16 mouse cellular contexts compared by ENCODE assay signal in the genomic region with DNA sequence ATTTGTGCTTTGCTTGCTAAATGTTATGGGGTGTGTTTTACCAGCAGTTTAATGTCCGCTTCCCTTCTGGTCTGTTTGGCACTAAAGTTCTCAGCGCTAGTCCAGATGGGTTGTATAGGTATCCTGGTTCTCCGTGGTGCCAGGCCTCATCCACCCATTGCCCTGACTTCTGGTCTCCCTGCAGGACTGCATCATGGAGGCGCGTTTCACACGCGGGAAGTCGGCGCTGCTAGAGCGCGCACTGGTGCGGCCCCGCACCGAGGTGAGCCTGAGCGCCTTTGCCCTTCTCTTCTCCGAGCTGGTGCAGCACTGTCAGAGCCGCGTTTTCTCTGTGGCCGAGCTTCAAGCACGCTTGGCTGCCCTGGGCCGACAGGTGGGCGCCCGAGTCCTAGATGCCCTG. TPM values are rescaled to one million over a fixed set of nuclear protein-coding genes. Genes with fewer than 3 reads are reported as not detected.
"Had no signal": no experiment of that assay in that cellular context is flagged by ENCODE, and none has a peak within 500 bp of the region (broad histone marks: within the 10 kb centered on the region; RNA-seq: fewer than 3 reads in every experiment).

No protein-coding gene starts in this region.

- DNase-seq: kidney, postnatal 10 days; kidney, postnatal 36 days; layer of hippocampus, postnatal 36 days; liver, embryonic 13.5 days; lung, embryonic 14.5 days; retina, postnatal 1 day; thymus, adult 18-20 months; thymus, postnatal 36 days had no signal

- ATAC-seq: lung, postnatal 0 days; midbrain, embryonic 15.5 days had no signal

RNA-seq across cellular contexts. Expression of gene Fcor, which starts 6.7 kb away (rescaled TPM):
- total RNA-seq: neutrophil, adult 5-6 weeks had no signal

RNA-seq across cellular contexts. Expression of gene Fcer2a, which starts 15.1 kb away (rescaled TPM):
- total RNA-seq: layer of hippocampus, adult 8-10 months; layer of hippocampus, postnatal 10 days; layer of hippocampus, postnatal 36 days; left cerebral cortex, adult 2 months; left cerebral cortex, postnatal 10 days; left cerebral cortex, postnatal 36 days had no signal
